Mouse (Mus musculus) limb, embryonic 10.5 days (tissue): ENCODE measurements around the gene Mphosph8. TPM values are rescaled to one million over a fixed set of nuclear protein-coding genes. Genes with fewer than 3 reads are reported as not detected.

ENCODE experiments used
- DNase-seq: peaks from one replicate; pipeline ENCODE4 v3.0.0-alpha.2; 2017; ENCODE audit warnings: low spot score
- H3K27ac ChIP-seq: fragments of 300-500 bp; sonication (generic); 2 replicates; pipeline ENCODE4 v1.5.1; 2016; ENCODE audit warnings: mild to moderate bottlenecking
- H3K27me3 ChIP-seq: fragments of 300-500 bp; sonication (generic); 2 replicates; pipeline ENCODE4 v1.6.1; 2016; ENCODE audit warnings: low read depth, mild to moderate bottlenecking; ENCODE audit not compliant: poor library complexity, severe bottlenecking
- H3K36me3 ChIP-seq: fragments of 300-500 bp; sonication (generic); 2 replicates; pipeline ENCODE4 v1.6.1; 2016; ENCODE audit warnings: mild to moderate bottlenecking, moderate library complexity
- H3K4me1 ChIP-seq: fragments of 300-500 bp; sonication (generic); 2 replicates; pipeline ENCODE4 v1.6.1; 2016
- H3K4me3 ChIP-seq: fragments of 300-500 bp; sonication (generic); 2 replicates; pipeline ENCODE4 v1.5.1; 2016; ENCODE audit warnings: mild to moderate bottlenecking, moderate library complexity
- H3K9me3 ChIP-seq: fragments of 300-500 bp; sonication (generic); replicated peaks from 2 replicates; pipeline ENCODE4 v1.6.1; 2016; ENCODE audit warnings: mild to moderate bottlenecking
- WGBS: fragments of 180-500 bp; shearing (Covaris S2); methylation state at CpG from one replicate; pipeline ENCODE4 v1.1.7; 2016; 5-methylcytosine and 5-hydroxymethylcytosine counted together
- polyA plus RNA-seq: library from polyadenylated mRNA; unstranded; fragments of >200 nt; fragmentation: Nextera tagmentation; extraction: Ambion mirVana; gene quantifications from 2 replicates; pipeline ENCODE4 v1.2.1, GENCODE M21; 2016

Mphosph8 gene
- polyA plus RNA-seq, 1 experiment from 2014 or later: 41.7 TPM

DNA sequence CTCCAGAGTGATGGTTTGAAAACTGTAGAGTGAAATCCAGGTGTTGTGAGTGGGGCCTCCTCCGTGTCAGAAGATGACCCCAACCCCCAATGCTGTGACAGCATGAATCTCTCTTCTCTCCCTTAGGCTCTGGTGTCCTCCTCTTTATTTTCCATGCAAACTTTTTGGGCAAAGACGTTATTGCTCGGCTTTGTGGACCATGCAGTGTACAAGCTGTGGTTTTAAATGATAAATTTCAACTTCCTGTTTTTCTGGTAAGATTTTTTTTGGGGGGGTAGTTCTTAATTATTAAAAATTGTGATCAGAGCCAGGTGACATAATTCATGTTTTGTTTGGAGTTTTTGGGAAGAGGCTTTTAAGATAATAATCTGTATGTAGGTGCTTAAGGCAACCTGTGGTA, 27.4 kb downstream of the Mphosph8 start:
- no peak for DNase-seq
- no peaks in the 10 kb centered on the region for H3K27me3 ChIP-seq
- 86% methylated on average over 3 of the region's 3 CpGs for WGBS
- no peaks in the 10 kb centered on the region for H3K4me1 ChIP-seq
- no peak overlapping the region for H3K4me3 ChIP-seq
- H3K9me3 ChIP-seq: no peaks in the 10 kb centered on the region
- H3K27ac ChIP-seq: no peak overlapping the region
- peaks cover 100% of the 10 kb centered on the region for H3K36me3 ChIP-seq

DNA sequence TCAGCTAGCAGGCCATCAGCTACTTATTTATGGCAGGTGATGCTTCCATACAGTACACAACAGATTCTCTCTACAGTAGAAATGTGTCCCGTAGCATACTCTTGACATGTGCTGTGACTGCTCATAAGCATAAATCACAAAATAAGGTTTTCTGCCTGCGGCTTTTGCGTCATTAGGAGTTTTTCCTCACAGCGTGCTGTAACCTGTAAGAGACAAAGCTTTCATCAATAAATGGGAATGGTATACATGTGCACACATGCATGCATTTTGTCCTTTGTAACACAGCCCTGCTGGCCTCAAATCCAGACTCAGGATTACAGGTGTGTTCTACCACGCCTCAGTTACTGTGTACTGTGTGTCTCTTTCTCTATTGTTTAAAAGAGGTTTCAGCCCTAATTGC, 29.8 kb downstream of the Mphosph8 start:
- Histone ChIP-seq H3K4me3 (no peak overlapping the region), H3K27me3 (no peaks in the 10 kb centered on the region), H3K4me1 (no peaks in the 10 kb centered on the region), H3K36me3 (peaks cover 83% of the 10 kb centered on the region), H3K27ac (no peak overlapping the region), H3K9me3 (no peaks in the 10 kb centered on the region)
- no peak for DNase-seq
- 92% methylated on average over 5 of the region's 5 CpGs for WGBS

DNA sequence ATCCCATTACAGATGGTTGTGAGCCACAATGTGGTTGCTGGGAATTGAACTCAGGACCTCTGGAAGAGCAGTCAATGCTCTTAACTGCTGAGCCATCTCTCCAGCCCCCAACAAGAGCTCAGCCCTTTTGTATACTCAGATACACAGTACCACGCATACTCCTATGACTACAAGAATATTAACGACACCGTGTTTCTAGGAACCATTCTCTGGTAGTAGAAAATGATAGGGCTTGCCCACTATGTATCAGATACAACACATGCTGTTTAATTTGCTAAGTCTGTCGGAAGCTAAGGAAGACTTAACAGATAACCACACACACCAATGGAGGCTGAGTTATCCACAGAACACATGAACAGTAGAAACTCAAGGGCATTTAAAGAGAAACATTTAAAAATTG, 34.6 kb downstream of the Mphosph8 start:
- Histone ChIP-seq H3K27ac (no peak overlapping the region), H3K9me3 (no peaks in the 10 kb centered on the region), H3K4me3 (no peak overlapping the region), H3K4me1 (peaks cover 7% of the 10 kb centered on the region; the same call in 1 of the 2 replicates), H3K36me3 (peaks cover 40% of the 10 kb centered on the region), H3K27me3 (no peaks in the 10 kb centered on the region)
- DNase-seq: no peak
- 94% methylated on average over 4 of the region's 4 CpGs for WGBS

DNA sequence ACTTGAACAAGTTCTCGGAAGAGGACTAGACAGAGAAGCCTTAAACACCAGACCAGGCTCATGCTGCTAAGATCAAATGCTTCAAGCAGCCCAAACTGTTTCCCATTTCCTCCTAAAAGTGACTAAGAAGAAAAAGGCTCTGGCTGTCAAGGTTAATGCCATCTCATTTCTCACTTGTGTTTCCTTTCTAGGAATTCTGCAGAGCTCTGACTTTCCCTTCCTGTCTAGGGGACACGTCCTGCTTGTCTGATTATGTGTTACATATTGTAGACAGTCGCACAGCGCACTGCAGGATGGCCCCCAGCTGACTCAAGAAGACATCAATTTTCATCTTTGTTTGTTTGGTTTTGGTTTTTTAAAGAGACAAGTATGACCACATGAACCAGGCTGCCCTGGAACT, 37.6 kb downstream of the Mphosph8 start:
- H3K4me3 ChIP-seq: no peak overlapping the region
- no peak overlapping the region for H3K27ac ChIP-seq
- H3K36me3 ChIP-seq: peaks cover 23% of the 10 kb centered on the region
- WGBS: 68% methylated on average over 4 of the region's 4 CpGs
- no peaks in the 10 kb centered on the region for H3K27me3 ChIP-seq
- DNase-seq: no peak
- H3K4me1 ChIP-seq: peaks cover 7% of the 10 kb centered on the region; the same call in 1 of the 2 replicates
- no peaks in the 10 kb centered on the region for H3K9me3 ChIP-seq

DNA sequence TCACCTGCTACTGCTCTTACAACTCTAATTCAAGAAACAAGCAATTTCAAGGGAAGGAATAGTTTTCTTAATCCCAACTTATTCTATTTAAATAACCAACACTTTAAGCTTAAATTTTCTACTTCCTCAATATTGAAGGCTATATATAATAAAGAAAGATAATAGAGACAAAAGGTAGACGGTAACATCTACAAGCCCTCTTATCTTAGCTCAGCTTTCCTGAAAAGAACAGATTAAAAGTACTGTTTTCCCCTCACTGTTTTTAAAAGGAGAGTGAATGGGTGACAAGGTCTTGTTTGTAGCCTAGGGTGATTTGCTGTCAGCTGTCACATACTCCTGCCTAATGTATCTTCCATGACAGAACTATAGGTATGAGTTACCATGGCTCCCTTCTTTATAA, 58.4 kb downstream of the Mphosph8 start:
- Histone ChIP-seq H3K9me3 (no peaks in the 10 kb centered on the region), H3K27me3 (no peaks in the 10 kb centered on the region), H3K27ac (no peak overlapping the region), H3K4me3 (no peak overlapping the region), H3K36me3 (peaks cover 27% of the 10 kb centered on the region), H3K4me1 (no peaks in the 10 kb centered on the region)
- DNase-seq: no peak
- WGBS: 98% methylated on average over 1 of the region's 1 CpGs

DNA sequence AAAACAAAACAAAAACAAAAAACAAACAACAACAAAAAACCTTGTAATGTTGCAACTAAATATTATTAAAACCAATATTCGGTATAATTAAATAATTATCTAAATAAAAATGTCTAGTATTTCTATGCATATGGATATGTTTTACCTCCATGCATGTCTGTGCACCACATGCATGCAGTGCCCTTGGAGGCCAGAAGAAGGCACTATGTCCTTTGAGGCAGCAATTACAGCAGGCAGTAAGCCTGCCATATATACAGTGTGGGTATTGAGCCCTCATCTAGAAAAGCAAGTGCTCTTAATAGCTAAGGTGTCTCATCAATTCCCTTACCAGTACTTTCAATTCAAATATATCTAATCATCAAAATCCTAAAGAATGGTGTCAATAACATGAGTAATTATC, 72.1 kb downstream of the Mphosph8 start:
- Histone ChIP-seq H3K9me3 (no peaks in the 10 kb centered on the region), H3K27ac (no peak overlapping the region), H3K36me3 (peaks cover 51% of the 10 kb centered on the region), H3K4me1 (no peaks in the 10 kb centered on the region), H3K27me3 (no peaks in the 10 kb centered on the region), H3K4me3 (no peak overlapping the region)
- WGBS: 93% methylated on average over 1 of the region's 1 CpGs
- DNase-seq: no peak

Other genes with a start within 250 kb of the Mphosph8 start
- gene Cenpj, start 92.8 kb upstream of the Mphosph8 start, polyA plus RNA-seq: 16.8 and 21.2 TPM in 2 replicates
- 1.2 and 1.5 TPM in 2 replicates for gene Parp4, start 92.6 kb upstream of the Mphosph8 start, polyA plus RNA-seq
- gene Pspc1, start 110.1 kb downstream of the Mphosph8 start, polyA plus RNA-seq: 37.0 and 42.6 TPM in 2 replicates
- 22.0 and 27.9 TPM in 2 replicates for gene Zmym5, start 143.5 kb downstream of the Mphosph8 start, polyA plus RNA-seq
- 49.9 and 66.7 TPM in 2 replicates for gene Zmym2, start 218.4 kb downstream of the Mphosph8 start, polyA plus RNA-seq